9 mouse cellular contexts compared by ENCODE assay signal in the genomic region with DNA sequence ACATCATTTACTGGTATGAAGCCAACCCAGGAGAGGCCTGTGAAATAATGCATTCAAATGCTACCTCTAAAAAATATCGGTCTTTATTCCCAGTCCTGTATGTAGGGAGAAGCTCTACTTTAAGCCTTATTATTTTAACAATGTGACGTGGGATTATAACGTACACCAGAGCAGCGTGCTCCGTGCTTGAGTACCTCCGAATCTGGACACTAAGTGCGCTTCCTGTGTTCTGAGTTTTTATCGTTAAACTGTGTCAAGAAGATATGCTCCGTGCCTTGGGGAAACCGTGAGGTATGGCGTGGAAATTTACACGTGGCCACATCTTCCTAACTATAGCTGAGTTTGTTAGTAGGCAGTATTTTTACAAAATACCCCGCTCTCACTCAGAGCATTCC.
DNase-seq lines count a peak whose midpoint lies in the region; ATAC-seq and TF ChIP-seq lines count a peak whose summit lies in the region.
"Had no signal": no experiment of that assay in that cellular context is flagged by ENCODE, and none has a peak within 500 bp of the region (broad histone marks: within the 10 kb centered on the region; RNA-seq: fewer than 3 reads in every experiment).

No protein-coding gene starts in this region.

- peak; percentile 30 for ATAC-seq in common myeloid progenitor, adult 5-6 weeks (replicated peaks; ENCODE audit: low read depth, poor library complexity, severe bottlenecking)
- 0 out of 2 replicates have a peak, but pooled peaks have one; percentile 27 for ATAC-seq in hindbrain, embryonic 15.5 days (ENCODE audit: low FRiP score, low read depth)
- ATAC-seq in midbrain, embryonic 15.5 days (replicated peaks): peak; percentile 47; the same call in 1 of the 2 replicates

- H3K4me2 ChIP-seq in hindbrain, embryonic 15.5 days: peak overlapping the region; percentile 30
- peak overlapping the region; percentile 19; the same call in 1 of the 2 replicates for H3K4me2 ChIP-seq in midbrain, embryonic 15.5 days
- H3K4me2 ChIP-seq: embryonic facial prominence, embryonic 15.5 days had no signal

- intact Hi-C loops in gastrocnemius, postnatal 36 days (cut with DNase I): no loop called here

- H3K4me1 ChIP-seq in hindbrain, embryonic 15.5 days (replicated peaks): peaks cover 29% of the 10 kb centered on the region
- peaks cover 25% of the 10 kb centered on the region for H3K4me1 ChIP-seq in midbrain, embryonic 15.5 days

- peak overlapping the region; percentile 65 for H3K27ac ChIP-seq in layer of hippocampus, adult 2 months
- H3K27ac ChIP-seq in hindbrain, embryonic 15.5 days (replicated peaks): peak overlapping the region; percentile 17
- H3K27ac ChIP-seq in midbrain, embryonic 15.5 days: peak overlapping the region; percentile 64
- H3K27ac ChIP-seq: embryonic facial prominence, embryonic 15.5 days had no signal

- H3K36me3 ChIP-seq in hindbrain, embryonic 15.5 days: no peaks in the 10 kb centered on the region
- H3K36me3 ChIP-seq in midbrain, embryonic 15.5 days (replicated peaks): no peaks in the 10 kb centered on the region
- H3K36me3 ChIP-seq: embryonic facial prominence, embryonic 15.5 days had no signal

- peak overlapping the region; percentile 42 for H3K4me3 ChIP-seq in layer of hippocampus, adult 2 months
- no peak overlapping the region for H3K4me3 ChIP-seq in hindbrain, embryonic 15.5 days
- H3K4me3 ChIP-seq in midbrain, embryonic 15.5 days: no peak overlapping the region
- H3K4me3 ChIP-seq: embryonic facial prominence, embryonic 15.5 days had no signal

- WGBS in hindbrain, embryonic 15.5 days: 41% methylated on average over 13 of the region's 13 CpGs
- 32% methylated on average over 13 of the region's 13 CpGs for WGBS in midbrain, embryonic 15.5 days

- no peaks in the 10 kb centered on the region for H3K27me3 ChIP-seq in hindbrain, embryonic 15.5 days
- no peaks in the 10 kb centered on the region for H3K27me3 ChIP-seq in midbrain, embryonic 15.5 days (replicated peaks)
- H3K27me3 ChIP-seq: embryonic facial prominence, embryonic 15.5 days had no signal

- H3K9ac ChIP-seq in hindbrain, embryonic 15.5 days: no peak overlapping the region
- no peak overlapping the region for H3K9ac ChIP-seq in midbrain, embryonic 15.5 days
- H3K9ac ChIP-seq: embryonic facial prominence, embryonic 15.5 days had no signal

- TF ChIP-seq CTCF in layer of hippocampus, adult 2 months (conservative IDR thresholded peaks at IDR 0.05): no peak

- DNase-seq in layer of hippocampus, adult 2 months (ENCODE audit: low spot score in 2 of 2): no peak
- DNase-seq in layer of hippocampus, postnatal 10 days (ENCODE audit: low spot score in 2 of 2): no peak
- DNase-seq in gastrocnemius, postnatal 36 days: no peak
- DNase-seq in gastrocnemius, postnatal 25 days: no peak
- DNase-seq in cerebellum, adult 9-11 months: no peak

- no peaks in the 10 kb centered on the region for H3K9me3 ChIP-seq in hindbrain, embryonic 15.5 days
- no peaks in the 10 kb centered on the region for H3K9me3 ChIP-seq in midbrain, embryonic 15.5 days
- H3K9me3 ChIP-seq: embryonic facial prominence, embryonic 15.5 days had no signal
